Mouse (Mus musculus) T-helper 1 cell (primary cell): ENCODE measurements around the gene Ryr1.
"Not testable (repeated sequence)": the region's sequence is repeated elsewhere in the genome, so short reads cannot be mapped to it uniquely, and the experiment has no call there.

Source experiments
- in situ Hi-C: fragments of 300-600 bp; cut with MboI, MseI; formaldehyde crosslinking; loops from one replicate; pipeline ENCODE4 v1.15.1; 2025; ENCODE audit warnings: high pct_unique_total_duplicates

Gene Ryr1

GRCm38 (mm10) chr7:29146625-29147367 lies 21.8 kb upstream of the Ryr1 start:
- in situ Hi-C loops: no loop called here

GRCm38 (mm10) chr7:29144006-29144405 lies 19.0 kb upstream of the Ryr1 start:
- in situ Hi-C loops: no loop called here

GRCm38 (mm10) chr7:29141416-29141815 lies 16.4 kb upstream of the Ryr1 start:
- in situ Hi-C loops: no loop called here

DNA sequence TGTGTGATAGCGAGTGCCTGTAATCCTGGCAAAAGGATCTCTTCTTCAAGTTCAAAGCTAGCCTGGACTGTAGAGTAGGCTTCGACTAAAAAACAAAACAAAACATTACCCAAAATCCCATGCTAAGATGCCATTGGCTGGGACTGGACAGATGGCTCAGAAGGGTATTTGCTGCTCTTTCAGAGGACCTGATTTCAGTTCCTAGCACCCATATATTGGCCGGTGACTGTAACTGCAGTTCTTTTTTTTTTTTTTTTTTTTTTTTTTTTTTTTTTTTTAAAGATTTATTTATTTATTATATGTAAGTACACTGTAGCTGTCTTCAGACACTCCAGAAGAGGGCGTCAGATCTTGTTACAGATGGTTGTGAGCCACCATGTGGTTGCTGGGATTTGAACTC lies 14.3 kb upstream of the Ryr1 start:
- in situ Hi-C loops: not testable (repeated sequence)

DNA sequence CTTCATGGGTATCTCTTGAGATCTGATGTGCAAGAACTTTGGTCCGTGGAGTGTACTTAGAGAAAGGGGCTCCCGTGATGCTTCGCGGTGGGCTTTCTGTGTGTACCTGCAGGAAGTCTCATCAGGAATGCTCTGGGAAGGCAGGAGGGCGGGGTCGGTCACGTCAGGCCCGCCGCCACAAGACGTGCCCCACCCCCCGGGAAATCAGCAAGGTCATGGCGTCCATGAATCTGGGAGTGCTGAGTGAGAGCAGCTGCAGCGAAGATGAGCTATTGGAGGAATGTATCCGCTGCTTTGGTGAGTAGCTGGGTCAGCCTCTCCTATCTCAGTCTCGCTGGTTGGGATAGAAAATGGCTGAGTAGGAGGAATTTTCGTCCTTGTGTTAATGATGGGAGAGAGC lies 12.4 kb upstream of the Ryr1 start:
- in situ Hi-C loops: no loop called here

DNA sequence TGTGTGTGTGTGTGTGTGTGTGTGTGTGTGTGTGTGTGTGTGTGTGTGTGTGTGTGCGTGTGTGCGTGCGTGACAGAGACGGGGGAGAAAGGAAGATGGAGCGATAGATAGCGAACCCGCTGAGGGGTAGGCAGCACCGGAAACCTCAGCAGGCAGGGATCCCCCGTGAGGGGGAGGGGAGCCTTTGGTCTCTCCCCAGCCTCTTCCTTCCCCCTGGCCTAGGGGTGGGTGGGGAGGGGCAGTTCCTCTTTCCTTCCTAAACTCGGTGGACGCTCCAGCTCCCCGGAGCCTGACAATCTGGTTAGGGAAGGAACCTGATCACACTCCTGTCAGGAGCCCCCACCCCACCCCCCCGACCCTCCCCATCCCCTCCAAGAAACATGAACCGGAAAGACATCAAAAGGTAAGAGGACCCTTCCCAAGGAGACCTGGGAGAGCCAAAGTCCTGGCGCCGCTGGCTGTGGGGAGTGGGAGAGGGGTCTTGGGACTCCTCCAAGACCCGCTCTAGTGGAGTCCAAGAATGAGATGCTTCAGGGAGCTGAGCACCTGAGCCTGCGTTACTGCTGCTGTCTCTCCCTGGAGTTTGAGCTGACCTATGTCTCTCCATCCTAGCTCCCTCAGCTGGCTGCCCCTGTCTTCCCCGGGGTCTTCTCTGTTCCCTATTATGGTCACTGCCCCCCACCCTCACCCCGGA lies 9.9 kb upstream of the Ryr1 start, which contains the start of gene Rasgrp4:
Gene Rasgrp4 (plus strand): TSS at position 159 of the 694 bp plus-strand sequence.
- in situ Hi-C loops: no loop called here

DNA sequence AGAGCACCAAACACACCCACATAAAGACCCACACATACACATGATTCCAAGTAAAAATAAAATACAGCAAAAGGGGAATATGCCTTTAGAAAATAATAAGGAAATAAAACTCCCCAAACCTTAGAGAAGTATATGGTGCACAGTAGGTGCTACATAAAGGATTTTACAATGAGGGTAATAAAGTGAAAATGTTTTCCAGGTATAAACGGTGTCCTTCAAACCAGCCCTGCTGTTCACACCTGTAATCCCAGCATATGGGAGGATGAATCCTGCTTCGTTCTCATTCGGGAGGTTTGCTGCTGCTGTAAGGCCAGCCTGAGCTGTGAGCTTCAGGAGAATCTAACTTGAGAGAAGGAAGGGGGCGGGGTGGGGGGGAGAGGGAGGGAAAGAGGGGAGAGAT lies 9.3 kb upstream of the Ryr1 start:
- in situ Hi-C loops: no loop called here

DNA sequence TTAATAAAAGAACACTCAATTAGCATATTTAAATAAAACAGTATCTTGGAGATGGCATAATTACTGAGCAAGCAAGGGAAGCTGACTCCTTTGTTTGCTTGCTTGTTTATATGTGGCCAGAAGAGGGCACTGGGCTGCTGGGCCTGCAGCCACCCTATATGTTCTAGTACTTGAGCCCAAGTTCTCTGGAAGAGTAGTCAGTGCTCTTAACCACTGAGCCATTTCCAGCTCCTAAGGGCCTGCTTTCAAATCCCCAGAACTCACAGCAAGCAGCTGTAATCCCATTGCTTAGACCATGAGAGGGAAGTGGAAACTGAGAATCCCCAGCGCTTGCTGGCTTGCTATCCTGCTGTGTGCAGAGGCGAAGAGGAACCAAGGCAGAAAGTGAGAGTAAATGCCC lies 3.7 kb upstream of the Ryr1 start:
- in situ Hi-C loops: no loop called here

GRCm38 (mm10) chr7:29126173-29126915 lies 1.4 kb upstream of the Ryr1 start:
- in situ Hi-C loops: no loop called here

- in situ Hi-C loops: no loop called here
Observed at GRCm38 (mm10) chr7:29123531-29124358, 1.2 kb downstream of the Ryr1 start.

- in situ Hi-C loops: no loop called here
Observed at GRCm38 (mm10) chr7:29122821-29123220, 2.2 kb downstream of the Ryr1 start.

GRCm38 (mm10) chr7:29119526-29119925 lies 5.5 kb downstream of the Ryr1 start:
- in situ Hi-C loops: no loop called here

DNA sequence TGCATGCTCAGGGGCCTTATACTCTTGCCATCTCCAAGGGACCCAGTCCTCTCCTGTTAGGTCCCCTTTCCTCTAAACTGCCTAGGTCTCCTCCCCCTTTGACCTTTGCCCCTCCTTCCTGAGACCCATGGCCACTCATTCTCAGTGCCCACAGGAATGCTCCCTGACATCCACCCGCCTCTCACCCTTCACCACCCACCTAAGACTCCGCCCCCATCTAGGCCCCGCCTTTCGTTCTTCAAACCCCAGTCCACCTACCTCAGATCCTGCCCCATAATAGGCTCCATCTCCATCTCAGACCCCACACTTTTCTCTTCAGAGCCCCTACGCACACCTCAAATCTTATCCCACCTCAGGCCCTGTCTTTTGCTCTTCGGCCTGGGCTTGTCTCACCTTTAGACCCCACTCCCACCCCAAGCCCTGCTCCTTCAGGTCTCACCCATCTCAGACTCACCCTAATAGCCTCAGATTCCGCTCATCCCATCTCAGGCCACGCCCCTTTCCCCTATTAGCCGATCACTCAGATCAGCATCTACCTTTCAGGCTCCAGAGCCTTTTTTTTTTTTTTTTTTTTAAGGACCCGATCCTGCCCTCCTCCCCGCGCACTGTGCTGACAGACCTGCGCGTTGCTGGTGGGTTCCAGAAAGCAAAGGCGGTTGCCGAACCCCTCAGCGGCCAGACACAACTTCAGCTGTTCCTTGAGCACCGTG lies 6.7 kb downstream of the Ryr1 start:
- in situ Hi-C loops: no loop called here

DNA sequence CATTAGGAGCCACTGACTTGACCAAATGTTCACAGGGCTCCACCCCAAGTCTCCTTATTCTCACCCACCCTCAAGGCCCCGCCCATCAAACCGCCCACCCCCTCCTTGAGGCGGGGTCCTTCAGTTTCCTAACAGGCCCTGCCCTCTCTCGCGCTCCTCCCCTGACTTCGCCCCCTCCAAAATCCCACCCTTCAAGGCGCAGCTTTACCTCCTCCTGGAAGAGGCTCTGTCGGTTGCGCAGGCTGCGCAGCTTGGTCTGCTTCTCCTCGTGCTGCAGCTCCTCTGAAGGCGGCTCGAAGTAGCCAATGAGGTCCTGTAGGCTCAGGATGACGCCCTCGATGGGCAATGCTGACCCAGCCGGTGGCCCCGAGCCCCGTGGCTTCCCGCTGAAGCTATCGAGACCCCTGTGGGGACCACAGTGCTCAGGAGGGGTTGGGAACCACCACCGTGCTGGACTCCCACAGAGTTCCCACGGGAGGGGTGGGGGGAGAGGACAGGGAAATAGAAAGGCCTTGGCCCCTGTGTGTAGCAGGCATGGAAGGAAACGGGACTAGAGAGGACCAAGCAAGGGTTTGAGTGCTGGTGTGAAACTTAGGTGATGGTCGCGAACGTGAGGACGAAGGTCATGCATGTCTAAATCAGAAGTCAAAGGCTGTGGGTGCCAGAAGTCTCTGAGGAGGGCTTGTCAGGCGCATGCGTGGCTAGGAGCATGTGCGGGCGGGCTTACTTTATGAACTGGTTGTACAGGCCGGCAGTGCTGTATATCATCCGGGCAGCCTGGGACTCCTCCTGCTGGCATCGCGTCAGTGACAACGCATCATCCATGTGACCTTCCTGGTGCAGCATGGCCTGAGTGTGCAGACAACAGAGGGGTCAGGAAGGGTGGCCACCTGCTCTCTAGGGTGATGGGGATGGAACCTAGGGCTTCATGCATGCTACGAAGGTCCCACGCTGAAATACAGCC lies 15.7 kb downstream of the Ryr1 start:
- in situ Hi-C loops: no loop called here

DNA sequence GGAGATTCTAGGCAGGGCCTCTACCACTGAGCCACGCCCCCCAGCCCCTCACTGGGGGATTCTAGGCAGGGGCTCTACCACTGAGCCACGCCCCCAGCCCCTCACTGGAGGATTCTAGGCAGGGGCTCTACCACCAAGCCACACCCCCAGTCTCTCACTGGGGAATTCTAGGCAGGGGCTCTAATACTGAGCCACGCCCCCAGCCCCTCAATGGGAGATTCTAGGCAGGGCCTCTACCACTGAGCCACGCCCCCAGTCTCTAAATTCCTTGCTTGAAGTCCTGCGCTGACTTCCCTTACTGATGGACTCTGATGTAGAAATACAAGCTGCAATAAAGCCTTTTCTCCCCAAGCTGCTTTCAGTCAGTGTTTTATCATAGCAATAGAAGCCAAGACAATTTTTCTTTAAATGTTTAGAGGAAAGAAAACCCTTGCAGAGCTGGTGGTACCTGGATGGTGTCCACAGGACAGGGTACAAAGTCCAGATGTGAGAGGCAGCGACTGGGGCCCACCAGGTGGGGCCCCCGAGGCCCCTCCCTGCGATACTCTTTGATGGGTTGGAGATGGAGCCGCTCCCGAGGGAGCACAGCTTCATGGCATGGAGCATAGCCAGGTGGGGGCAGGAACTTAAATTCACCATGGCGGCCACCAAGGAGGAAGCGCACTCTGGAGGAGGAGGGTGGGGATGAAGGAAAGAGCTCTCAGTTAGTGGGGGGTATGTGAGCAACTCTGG lies 23.5 kb downstream of the Ryr1 start:
- in situ Hi-C loops: no loop called here

DNA sequence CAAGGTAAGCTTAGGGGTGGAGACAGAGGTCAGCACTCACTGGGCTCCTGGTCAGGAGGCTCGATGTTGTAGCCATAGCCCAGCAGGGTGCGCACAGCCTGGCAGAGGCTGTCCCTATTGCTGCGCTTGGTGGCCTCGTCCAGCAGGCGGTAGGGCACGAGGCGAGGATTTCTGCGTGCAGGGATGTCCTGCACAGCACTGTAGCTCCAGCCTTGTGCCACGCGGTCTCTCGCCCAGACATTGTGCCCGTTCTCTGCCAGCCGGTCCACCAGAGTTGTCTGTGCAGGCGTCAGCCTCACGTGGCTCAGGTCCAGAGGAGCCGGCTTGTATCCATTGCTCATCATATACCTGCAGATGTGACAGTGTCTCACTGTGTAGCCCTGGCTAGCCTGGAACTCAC lies 27.8 kb downstream of the Ryr1 start:
- in situ Hi-C loops: no loop called here

DNA sequence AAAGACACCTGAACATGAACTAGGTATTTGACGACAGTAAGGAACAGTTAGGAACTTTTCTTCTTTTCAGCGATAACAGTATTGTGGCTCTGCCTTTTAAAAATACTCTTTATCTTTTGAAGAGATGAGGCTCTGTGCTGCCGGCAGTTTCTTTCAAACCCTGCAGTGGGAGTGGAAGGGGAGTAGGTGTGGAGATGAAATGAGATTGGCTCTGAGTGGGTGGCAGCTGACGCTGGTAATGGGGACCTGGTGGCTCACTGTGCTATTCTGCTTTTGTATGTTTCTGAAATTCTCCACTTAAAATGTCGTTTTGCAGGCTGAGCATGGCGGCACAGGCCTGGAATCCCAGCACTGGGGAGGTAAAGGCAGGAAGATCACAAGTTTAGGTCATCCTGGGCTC lies 36.2 kb downstream of the Ryr1 start:
- in situ Hi-C loops: no loop called here

GRCm38 (mm10) chr7:29086902-29087301 lies 38.1 kb downstream of the Ryr1 start:
- in situ Hi-C loops: no loop called here

GRCm38 (mm10) chr7:29085981-29086380 lies 39.0 kb downstream of the Ryr1 start:
- in situ Hi-C loops: no loop called here
